Mouse (Mus musculus): ENCODE results near the gene Ano6. TPM values are rescaled to one million over a fixed set of nuclear protein-coding genes. Genes with fewer than 3 reads are reported as not detected.

Gene Ano6
- polyA plus RNA-seq (2021; fragmentation: Nextera tagmentation): 5.9 and 7.2 TPM in 2 replicates
- long read RNA-seq, experiment 1, partial matches to known transcripts: 1 of 9 reads
- long read RNA-seq, experiment 1, other reads (novel, unspliced or antisense): 8 of 9 reads
- long read RNA-seq, experiment 2, full-length matches to known transcripts: 21 of 34 reads
- long read RNA-seq, experiment 2, partial matches to known transcripts: 8 of 34 reads
- long read RNA-seq, experiment 2, other reads (novel, unspliced or antisense): 5 of 34 reads

DNA sequence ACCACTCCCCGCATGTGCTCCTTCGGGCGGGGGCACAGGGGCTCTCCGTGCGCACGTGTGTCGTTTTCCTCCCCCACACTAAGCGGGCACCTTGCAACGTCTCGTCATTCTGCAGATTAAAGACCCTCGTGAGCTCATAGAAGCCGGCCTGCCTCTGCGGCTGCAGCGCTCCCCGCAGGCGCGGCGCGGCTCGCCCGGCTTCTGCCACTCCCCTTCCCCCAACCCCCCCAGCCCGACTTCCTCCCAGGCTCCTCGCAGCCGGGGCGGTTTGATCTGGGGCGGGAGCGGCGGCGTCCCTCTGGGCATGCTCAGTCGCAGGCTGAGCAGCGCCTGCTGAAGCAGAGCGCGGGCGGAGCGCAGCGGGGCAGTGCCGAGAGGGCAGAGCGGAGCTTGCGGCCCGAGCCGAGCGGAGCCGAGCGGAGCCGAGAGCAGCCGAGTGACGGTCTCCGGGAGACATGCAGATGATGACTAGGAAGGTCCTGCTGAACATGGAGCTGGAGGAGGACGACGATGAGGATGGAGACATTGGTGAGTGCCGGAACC, at the start of gene Ano6:
Gene Ano6 (plus strand): TSS at position 315 of the 543 bp plus-strand sequence.

Small RNA genes within 50 kb of the gene (microRNA-seq; reads per million reads assigned to microRNA genes)
- gene Gm25070: not detected

Other genes starting within 250 kb of the Ano6 start
- gene Dbx2, start 134.9 kb upstream of the Ano6 start, polyA plus RNA-seq (2021; fragmentation: Nextera tagmentation): 34.4 and 43.0 TPM in 2 replicates